Mouse (Mus musculus) C2C12 (cell line): ENCODE data around the gene Kif26b. TPM values are rescaled to one million over a fixed set of nuclear protein-coding genes. Genes with fewer than 3 reads are reported as not detected.

Experiments
- H3K27me3 ChIP-seq: one replicate; pipeline ENCODE4 v1.6.1; 2011; ENCODE audit not compliant: control insufficient read depth, insufficient read depth, insufficient read length
- H3K36me3 ChIP-seq: one replicate; pipeline ENCODE4 v1.6.1; 2011; ENCODE audit not compliant: control insufficient read depth, insufficient read depth
- H3K4me3 ChIP-seq: one replicate; pipeline ENCODE4 v1.5.1; 2011; ENCODE audit warnings: mild to moderate bottlenecking, control low read depth; ENCODE audit not compliant: poor library complexity, insufficient read depth, severe bottlenecking
- H3K79me2 ChIP-seq: one replicate; pipeline ENCODE4 v1.6.1; 2011; ENCODE audit not compliant: control insufficient read depth, insufficient read depth
- H3K79me3 ChIP-seq: one replicate; pipeline ENCODE4 v1.6.1; 2011; ENCODE audit warnings: low read depth, control low read depth
- H3ac ChIP-seq: one replicate; pipeline ENCODE3; 2011; ENCODE audit warnings: low read depth; ENCODE audit not compliant: control insufficient read depth, insufficient read length
- CEBPB ChIP-seq: IDR thresholded peaks from one replicate; pipeline ENCODE4 v1.6.1; 2011; ENCODE audit warnings: low read depth, mild to moderate bottlenecking, control low read depth, moderate library complexity
- CTCF ChIP-seq: IDR thresholded peaks from one replicate; pipeline ENCODE4 v1.5.1; 2011; ENCODE audit not compliant: control insufficient read depth, insufficient read depth, insufficient read length
- FOSL1 ChIP-seq: IDR thresholded peaks from one replicate; pipeline ENCODE4 v1.8.0; 2011; ENCODE audit warnings: mild to moderate bottlenecking, low read length; ENCODE audit not compliant: poor library complexity, insufficient read depth, severe bottlenecking
- MAX ChIP-seq: IDR thresholded peaks from one replicate; pipeline ENCODE4 v1.6.1; 2011; ENCODE audit warnings: mild to moderate bottlenecking, control low read depth
- MYOD1 ChIP-seq: IDR thresholded peaks from one replicate; pipeline ENCODE4 v1.6.1; 2011; ENCODE audit warnings: low read depth; ENCODE audit not compliant: control insufficient read depth, insufficient read length
- MYOG ChIP-seq: IDR thresholded peaks from one replicate; pipeline ENCODE4 v1.6.1; 2011; ENCODE audit not compliant: control insufficient read depth, insufficient read length; ENCODE audit errors: extremely low read depth
- USF1 ChIP-seq: IDR thresholded peaks from one replicate; pipeline ENCODE4 v1.6.1; 2011; ENCODE audit warnings: low read depth, mild to moderate bottlenecking, control low read depth, moderate library complexity
- polyA plus RNA-seq: library from polyadenylated mRNA; unstranded; fragments of >200 nt; fragmentation: generic; extraction: Trizol; gene quantifications from one replicate; pipeline ENCODE4 v1.2.1, GENCODE M21; 2012; ENCODE audit warnings: missing spikeins

Gene Kif26b
- polyA plus RNA-seq, 1 experiment: 1.8 TPM

DNA sequence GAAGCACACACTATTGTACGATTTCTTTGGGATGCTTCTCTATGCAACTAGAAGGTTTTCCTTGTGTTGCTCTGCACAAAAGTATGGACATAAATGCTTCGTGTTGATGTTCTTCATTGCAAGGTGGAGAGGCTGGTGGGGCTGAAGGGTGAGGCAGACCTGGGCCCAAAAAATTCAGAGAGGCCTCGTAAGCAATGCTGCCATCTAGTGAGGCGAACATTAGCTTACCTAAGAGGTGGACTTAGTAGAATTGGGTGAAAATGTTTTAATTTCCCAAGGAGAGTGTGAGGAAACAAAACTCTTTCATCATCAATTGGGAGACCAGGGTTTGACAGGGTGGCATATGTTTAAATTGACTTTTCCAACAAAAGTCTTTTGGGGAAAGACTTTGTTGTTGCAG lies 160.6 kb downstream of the Kif26b start:
- Histone ChIP-seq H3K36me3 (no peaks in the 10 kb centered on the region), H3K4me3 (no peak overlapping the region), H3K79me2 (no peaks in the 10 kb centered on the region), H3K79me3 (no peaks in the 10 kb centered on the region), H3ac (no peak overlapping the region), H3K27me3 (no peaks in the 10 kb centered on the region)
- TF ChIP-seq FOSL1: no peak
- no peak for TF ChIP-seq MYOD1
- no peak for TF ChIP-seq CTCF
- no peak for TF ChIP-seq MYOG
- no peak for TF ChIP-seq MAX

DNA sequence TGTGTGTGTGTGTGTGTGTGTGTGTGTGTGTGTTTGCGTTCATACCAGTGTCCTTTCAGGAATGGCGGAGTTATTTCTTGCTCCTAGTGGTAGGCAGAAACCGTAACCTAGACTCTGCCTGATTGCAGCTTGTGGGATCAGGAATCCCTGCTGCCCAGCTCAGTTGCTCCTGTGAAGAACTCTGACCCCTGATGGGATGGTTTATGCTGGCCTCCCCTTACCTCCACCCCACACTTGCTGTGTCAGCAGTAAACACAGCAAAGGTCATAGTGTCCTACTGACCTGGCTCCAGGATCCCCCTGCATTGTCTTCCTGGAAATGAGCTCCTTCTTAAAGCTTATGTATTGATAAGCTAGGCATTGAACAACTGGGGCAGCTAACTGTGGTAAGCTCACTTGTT lies 162.8 kb downstream of the Kif26b start:
- Histone ChIP-seq H3ac (no peak overlapping the region), H3K27me3 (no peaks in the 10 kb centered on the region), H3K79me2 (no peaks in the 10 kb centered on the region), H3K79me3 (no peaks in the 10 kb centered on the region), H3K4me3 (no peak overlapping the region), H3K36me3 (no peaks in the 10 kb centered on the region)
- no peak for TF ChIP-seq MYOD1
- no peak for TF ChIP-seq CEBPB
- TF ChIP-seq USF1: no peak
- TF ChIP-seq MAX: no peak
- TF ChIP-seq CTCF: no peak
- no peak for TF ChIP-seq MYOG
- TF ChIP-seq FOSL1: no peak

DNA sequence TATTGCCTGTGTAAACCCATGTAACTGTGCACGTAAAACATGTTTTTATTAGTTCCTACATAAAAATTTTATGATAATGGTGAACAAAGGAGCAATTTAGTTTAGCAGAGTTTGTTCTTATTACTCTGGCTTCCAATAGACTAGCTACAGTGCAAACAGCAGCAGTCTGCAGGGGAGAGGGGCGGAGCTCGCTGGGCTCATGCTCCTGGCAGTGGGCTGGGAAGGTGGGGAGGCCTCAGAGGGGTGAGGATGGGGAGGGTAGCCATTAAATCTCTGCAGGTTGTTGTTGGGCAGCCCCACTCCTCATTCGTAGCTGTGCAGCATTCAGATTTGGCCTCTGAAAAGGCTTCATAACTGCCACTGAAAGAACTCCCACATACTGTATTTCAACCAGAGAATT lies 171.2 kb downstream of the Kif26b start:
- Histone ChIP-seq H3K79me2 (no peaks in the 10 kb centered on the region), H3ac (no peak overlapping the region), H3K79me3 (no peaks in the 10 kb centered on the region), H3K36me3 (no peaks in the 10 kb centered on the region), H3K4me3 (no peak overlapping the region), H3K27me3 (peaks cover 4% of the 10 kb centered on the region)
- TF ChIP-seq FOSL1: no peak
- no peak for TF ChIP-seq MYOD1
- no peak for TF ChIP-seq MAX
- TF ChIP-seq USF1: no peak
- no peak for TF ChIP-seq CTCF
- no peak for TF ChIP-seq MYOG
- TF ChIP-seq CEBPB: no peak

- TF ChIP-seq CEBPB (no peak), MYOG (no peak), MYOD1 (no peak), MAX (no peak), CTCF (no peak), FOSL1 (no peak), USF1 (no peak)
- H3K36me3 ChIP-seq: no peaks in the 10 kb centered on the region
These were observed 174.6 kb downstream of the Kif26b start for GRCm38 (mm10) chr1:178703496-178703895.

DNA sequence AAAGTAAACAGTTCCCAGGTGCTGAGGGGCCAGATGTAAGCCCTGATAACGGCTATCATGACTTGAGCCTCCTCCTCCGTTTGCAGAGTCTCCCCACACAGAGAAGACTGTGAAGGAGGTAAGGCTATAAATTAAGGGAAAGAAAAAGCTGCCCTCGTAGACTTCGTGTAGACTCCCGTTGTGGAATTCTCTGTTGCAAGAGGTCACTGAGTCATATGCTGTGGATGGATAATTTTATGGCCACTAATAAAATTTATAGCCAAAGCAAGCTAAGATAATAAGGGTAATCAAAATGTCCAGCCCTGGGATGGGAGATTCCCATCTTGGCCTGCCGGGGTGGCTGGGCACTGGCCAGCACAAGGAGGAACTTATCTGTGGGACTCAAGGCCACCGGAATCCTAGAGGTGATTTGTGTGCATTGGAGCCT lies 179.0 kb downstream of the Kif26b start:
- H3ac ChIP-seq: no peak overlapping the region
- H3K36me3 ChIP-seq: no peaks in the 10 kb centered on the region
- no peaks in the 10 kb centered on the region for H3K79me2 ChIP-seq
- no peaks in the 10 kb centered on the region for H3K79me3 ChIP-seq
- TF ChIP-seq CEBPB: peak; percentile 97
- TF ChIP-seq USF1: no peak
- TF ChIP-seq MAX: peak; percentile 51
- TF ChIP-seq MYOG: no peak
- TF ChIP-seq CTCF: no peak
- TF ChIP-seq FOSL1: peak; percentile 76
- no peak for TF ChIP-seq MYOD1
- H3K27me3 ChIP-seq: peaks cover 7% of the 10 kb centered on the region
- H3K4me3 ChIP-seq: no peak overlapping the region

More at GRCm38 (mm10) chr1:178703496-178703895, 174.6 kb downstream of the Kif26b start:
- no peaks in the 10 kb centered on the region for H3K79me3 ChIP-seq
- no peaks in the 10 kb centered on the region for H3K79me2 ChIP-seq
- H3ac ChIP-seq: no peak overlapping the region
- no peak overlapping the region for H3K4me3 ChIP-seq
- H3K27me3 ChIP-seq: peaks cover 4% of the 10 kb centered on the region

DNA sequence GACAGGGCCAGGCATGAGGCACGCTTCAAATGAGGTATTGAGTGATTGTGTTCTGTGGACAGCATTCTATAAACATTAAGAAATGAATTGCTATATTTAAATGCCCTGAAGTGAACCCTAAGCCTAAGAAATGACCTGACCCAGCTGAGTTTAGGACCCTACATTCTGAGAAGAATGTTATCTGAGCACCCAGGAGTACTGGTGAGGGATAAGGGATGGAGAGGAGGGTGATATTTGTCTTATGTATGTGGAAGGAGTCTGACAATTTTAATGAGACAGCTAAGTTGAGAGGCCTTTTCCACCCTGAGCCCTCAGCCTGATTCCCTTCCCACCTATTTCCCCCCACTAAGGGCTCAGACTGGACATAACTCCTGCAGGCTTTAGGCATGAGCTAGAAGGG lies 179.4 kb downstream of the Kif26b start:
- H3K36me3 ChIP-seq: no peaks in the 10 kb centered on the region
- H3K79me3 ChIP-seq: no peaks in the 10 kb centered on the region
- peaks cover 7% of the 10 kb centered on the region for H3K27me3 ChIP-seq
- no peaks in the 10 kb centered on the region for H3K79me2 ChIP-seq
- no peak overlapping the region for H3ac ChIP-seq
- H3K4me3 ChIP-seq: no peak overlapping the region
- no peak for TF ChIP-seq FOSL1
- TF ChIP-seq MAX: peak; percentile 1
